Mouse (Mus musculus) CH12.LX (cell line): Measurements from ENCODE around the gene Ddx28. TPM values are rescaled to one million over a fixed set of nuclear protein-coding genes. Genes with fewer than 3 reads are reported as not detected.

Source experiments
- DNase-seq: peaks from one replicate; pipeline ENCODE4 v3.0.0-alpha.2; 2013; ENCODE audit errors: extremely low read depth
- H3K27ac ChIP-seq: 2 replicates; pipeline ENCODE4 v1.5.1; 2012; ENCODE audit warnings: low read depth, mild to moderate bottlenecking, control low read depth, moderate library complexity; ENCODE audit not compliant: insufficient read depth
- H3K27me3 ChIP-seq: replicated peaks from 2 replicates; pipeline ENCODE3; 2012; ENCODE audit warnings: inconsistent platforms
- H3K36me3 ChIP-seq, 2 experiments: replicated peaks in 1 of 2; 2 replicates each; pipeline versions ENCODE3 to v1.6.1; 2012; ENCODE audit warnings: inconsistent platforms in 1 of 2, low read length in 1 of 2, mild to moderate bottlenecking in 1 of 2, mixed read lengths in 1 of 2, moderate library complexity in 1 of 2; ENCODE audit not compliant: control insufficient read depth in 1 of 2, insufficient read depth in 1 of 2
- H3K4me1 ChIP-seq, 2 experiments: 2 replicates each; pipeline ENCODE4 v1.6.1; 2012; ENCODE audit warnings: inconsistent platforms in 1 of 2, moderate library complexity in 1 of 2; ENCODE audit not compliant: insufficient read depth in 2 of 2, control insufficient read depth in 1 of 2
- H3K4me2 ChIP-seq: 2 replicates; pipeline ENCODE4 v1.6.1; 2012; ENCODE audit warnings: low read depth, mild to moderate bottlenecking, control low read depth; ENCODE audit not compliant: poor library complexity, insufficient read depth, severe bottlenecking
- H3K4me3 ChIP-seq, 3 experiments: fragments of 150-350 bp in 1 of 3; sonication (generic) in 1 of 3; replicated peaks in 1 of 3; 2 replicates each; pipeline versions ENCODE3 to v1.5.1; 2011 to 2012; ENCODE audit warnings: low read depth in 2 of 3, low read length in 2 of 3, mild to moderate bottlenecking in 2 of 3, moderate library complexity in 2 of 3, control low read depth in 1 of 3, improper control_type of control experiment in 1 of 3, inconsistent platforms in 1 of 3, mixed read lengths in 1 of 3; ENCODE audit not compliant: poor library complexity in 1 of 3
- H3K79me2 ChIP-seq: replicated peaks from 2 replicates; pipeline ENCODE4 v1.6.1; 2012; ENCODE audit warnings: mild to moderate bottlenecking, moderate library complexity; ENCODE audit not compliant: control insufficient read depth, poor library complexity, insufficient read depth, severe bottlenecking; ENCODE audit errors: extremely low read depth
- H3K9ac ChIP-seq: 2 replicates; pipeline ENCODE4 v1.6.1; 2012; ENCODE audit warnings: low read depth, mild to moderate bottlenecking, control low read depth, moderate library complexity; ENCODE audit not compliant: insufficient read depth
- H3K9me3 ChIP-seq: replicated peaks from 2 replicates; pipeline ENCODE3; 2012; ENCODE audit warnings: low read length, inconsistent platforms, mixed read lengths
- BHLHE40 ChIP-seq: IDR thresholded peaks from 2 replicates; pipeline ENCODE4 v1.6.1; 2011; ENCODE audit warnings: mild to moderate bottlenecking, low read depth, low read length, improper control_type of control experiment
- CHD2 ChIP-seq: IDR thresholded peaks from 2 replicates; pipeline ENCODE4 v1.6.1; 2011; ENCODE audit warnings: low read length, improper control_type of control experiment
- E2F4 ChIP-seq: IDR thresholded peaks from 2 replicates; pipeline ENCODE4 v1.6.1; 2011; ENCODE audit warnings: low read depth, low read length, improper control_type of control experiment; ENCODE audit not compliant: insufficient replicate concordance
- ELF1 ChIP-seq: IDR thresholded peaks from 2 replicates; pipeline ENCODE4 v1.6.1; 2014; ENCODE audit warnings: low read depth, mild to moderate bottlenecking, inconsistent platforms, low read length, improper control_type of control experiment
- GABPA ChIP-seq: IDR thresholded peaks from 2 replicates; pipeline ENCODE4 v1.6.1; 2012; ENCODE audit warnings: low read depth, low read length, improper control_type of control experiment, inconsistent platforms; ENCODE audit not compliant: insufficient replicate concordance
- HCFC1 ChIP-seq: IDR thresholded peaks from 2 replicates; pipeline ENCODE4 v1.6.1; 2012; ENCODE audit warnings: low read depth, mild to moderate bottlenecking, inconsistent platforms, low read length, improper control_type of control experiment
- JUN ChIP-seq: IDR thresholded peaks from 2 replicates; pipeline ENCODE4 v1.6.1; 2011; ENCODE audit warnings: low read depth, mild to moderate bottlenecking, low read length, improper control_type of control experiment, moderate library complexity; ENCODE audit not compliant: insufficient read depth
- JUND ChIP-seq: conservative IDR thresholded peaks from 2 replicates; pipeline ENCODE4 v1.6.1; 2011; ENCODE audit warnings: low read depth, low read length, improper control_type of control experiment
- MAFK ChIP-seq: IDR thresholded peaks from 2 replicates; pipeline ENCODE4 v1.6.1; 2011; ENCODE audit warnings: low read length, improper control_type of control experiment; ENCODE audit not compliant: insufficient replicate concordance
- MAZ ChIP-seq: IDR thresholded peaks from 2 replicates; pipeline ENCODE4 v1.6.1; 2012; ENCODE audit warnings: low read depth, mild to moderate bottlenecking, inconsistent platforms, low read length, improper control_type of control experiment, moderate library complexity
- MXI1 ChIP-seq: IDR thresholded peaks from 2 replicates; pipeline ENCODE4 v1.6.1; 2011; ENCODE audit warnings: mild to moderate bottlenecking, low read depth, low read length, improper control_type of control experiment
- MYC ChIP-seq: IDR thresholded peaks from 2 replicates; pipeline ENCODE4 v1.6.1; 2011; ENCODE audit warnings: low read depth, mild to moderate bottlenecking, improper control_type of control experiment, low read length
- NELFE ChIP-seq: IDR thresholded peaks from 2 replicates; pipeline ENCODE4 v1.6.1; 2011; ENCODE audit warnings: low read depth, low read length, improper control_type of control experiment
- PAX5 ChIP-seq: IDR thresholded peaks from 2 replicates; pipeline ENCODE4 v1.6.1; 2012; ENCODE audit warnings: low read length, inconsistent platforms, mixed read lengths
- POLR2A ChIP-seq: IDR thresholded peaks from 2 replicates; pipeline ENCODE4 v1.6.1; 2011; ENCODE audit warnings: low read depth, mild to moderate bottlenecking, improper control_type of control experiment, low read length
- POLR2AphosphoS2 ChIP-seq: IDR thresholded peaks from 2 replicates; pipeline ENCODE4 v1.6.1; 2011; ENCODE audit warnings: low read depth, low read length, improper control_type of control experiment
- RCOR1 ChIP-seq: conservative IDR thresholded peaks from 2 replicates; pipeline ENCODE4 v1.6.1; 2012; ENCODE audit warnings: low read depth, mild to moderate bottlenecking, inconsistent platforms, low read length, improper control_type of control experiment
- SIN3A ChIP-seq: IDR thresholded peaks from 2 replicates; pipeline ENCODE4 v1.6.1; 2012; ENCODE audit warnings: low read length, improper control_type of control experiment, inconsistent platforms
- SMC3 ChIP-seq: IDR thresholded peaks from 2 replicates; pipeline ENCODE4 v1.6.1; 2011; ENCODE audit warnings: low read depth, low read length, improper control_type of control experiment
- TCF12 ChIP-seq: IDR thresholded peaks from 2 replicates; pipeline ENCODE4 v1.6.1; 2014; ENCODE audit warnings: low read depth, mild to moderate bottlenecking, inconsistent platforms, low read length, improper control_type of control experiment
- UBTF ChIP-seq: IDR thresholded peaks from 2 replicates; pipeline ENCODE4 v1.6.1; 2012; ENCODE audit warnings: low read depth, mild to moderate bottlenecking, inconsistent platforms, low read length, improper control_type of control experiment, moderate library complexity
- USF1 ChIP-seq: IDR thresholded peaks from 2 replicates; pipeline ENCODE4 v1.6.1; 2014; ENCODE audit warnings: low read depth, mild to moderate bottlenecking, inconsistent platforms, low read length, improper control_type of control experiment
- USF2 ChIP-seq: conservative IDR thresholded peaks from 2 replicates; pipeline ENCODE4 v1.6.1; 2011; ENCODE audit warnings: low read depth, low read length, improper control_type of control experiment
- ZNF384 ChIP-seq: IDR thresholded peaks from 2 replicates; pipeline ENCODE4 v1.6.1; 2012; ENCODE audit warnings: low read depth, low read length, improper control_type of control experiment, inconsistent platforms
- dilution Hi-C: fragments of 300-500 bp; cut with MboI; formaldehyde crosslinking; loops from 2 replicates; pipeline ENCODE4 v1.14.3; 2020; ENCODE audit warnings: low sequenced_read_pairs; ENCODE audit not compliant: extremely low pct_unique_long_range_greater_than_20kb, extremely low pct_ligation_motif_present
- in situ Hi-C: fragments of 300-500 bp; cut with MboI; formaldehyde crosslinking; loops from 3 replicates; pipeline ENCODE4 v1.14.3; 2019; ENCODE audit warnings: low sequenced_read_pairs, low pct_ligation_motif_present, low pct_unique_long_range_greater_than_20kb, mixed read lengths
- polyA plus RNA-seq: library from polyadenylated mRNA; unstranded; fragments of >175 nt; gene quantifications from 2 replicates; pipeline ENCODE4 v1.2.1, GENCODE M21; 2012; ENCODE audit warnings: low read depth; ENCODE audit not compliant: insufficient read length
- total RNA-seq, 2 experiments: library from RNA; depleted of rRNA; stranded (reverse); fragments of 300-350 nt in 1 of 2; fragments of >200 nt in 1 of 2; gene quantifications; 2 replicates each; pipeline ENCODE4 v1.2.3; 2012 to 2014

Gene Ddx28
- total and polyA plus RNA-seq, 3 experiments, result 15.5 to 21.8 (median 19.8) TPM

- Histone ChIP-seq H3K4me1 (peaks cover 6 to 12% of the 10 kb centered on the region in 2 experiments), H3K9ac (no peak overlapping the region), H3K27ac (no peak overlapping the region), H3K4me2 (no peak overlapping the region), H3K4me3 (no peak overlapping the region), H3K9me3 (no peaks in the 10 kb centered on the region), H3K36me3 (no peaks in the 10 kb centered on the region), H3K79me2 (no peaks in the 10 kb centered on the region), H3K27me3 (peaks cover 19% of the 10 kb centered on the region)
- no peak for DNase-seq
- no peak for TF ChIP-seq SMC3
- no peak for TF ChIP-seq USF2
- no peak for TF ChIP-seq JUN
- TF ChIP-seq JUND, result no peak
- no peak for TF ChIP-seq E2F4
- no peak for TF ChIP-seq GABPA
- no peak for TF ChIP-seq POLR2AphosphoS2
- TF ChIP-seq PAX5, result no peak
- no peak for TF ChIP-seq NELFE
- TF ChIP-seq MXI1, result no peak
- TF ChIP-seq MYC, result no peak
- TF ChIP-seq MAZ, result no peak
- no peak for TF ChIP-seq HCFC1
- no peak for TF ChIP-seq SIN3A
- TF ChIP-seq CHD2, result no peak
- TF ChIP-seq ZNF384, result no peak
- TF ChIP-seq BHLHE40, result no peak
- no peak for TF ChIP-seq MAFK
- no peak for TF ChIP-seq RCOR1
- no peak for TF ChIP-seq USF1
- dilution Hi-C loops (no loop called here), in situ Hi-C loops (no loop called here)
These were observed 44.9 kb downstream of the Ddx28 start for GRCm38 (mm10) chr8:105966692-105967311.

GRCm38 (mm10) chr8:105965905-105966341 is 45.8 kb downstream of the Ddx28 start, which contains the start of gene Slc12a4:
Gene Slc12a4 (minus strand): TSS chr8:105966097.
- dilution Hi-C loops, result no loop called here
- in situ Hi-C loops, result no loop called here

More at GRCm38 (mm10) chr8:105965905-105966341, 45.8 kb downstream of the Ddx28 start, which contains the start of gene Slc12a4:
- peak within 1 kb of the TSS; percentile 42 for H3K4me2 ChIP-seq
- H3K4me3 ChIP-seq, result peak within 1 kb of the TSS; percentile 69 to 88 (median 81)
- TF ChIP-seq TCF12 (0 out of 2 replicates have a peak, but pooled peaks have one; percentile 12), ELF1 (peak; percentile 65), MAZ (peak; percentile 76; the same call in 1 of the 2 replicates), UBTF (no peak), MXI1 (0 out of 2 replicates have a peak, but pooled peaks have one; percentile 3), POLR2A (peak; percentile 70)
- no peaks in the 10 kb centered on the region for H3K79me2 ChIP-seq
- H3K27me3 ChIP-seq, result peaks cover 19% of the 10 kb centered on the region
- peak within 1 kb of the TSS; percentile 62 for H3K9ac ChIP-seq
- H3K27ac ChIP-seq, result no peak within 1 kb of the TSS
- H3K4me1 ChIP-seq, result peaks cover 6 to 14% of the 10 kb centered on the region in 2 experiments
- no peaks in the 10 kb centered on the region for H3K9me3 ChIP-seq
- no peaks in the 10 kb centered on the region for H3K36me3 ChIP-seq
- DNase-seq, result peak; percentile 44
